In genomic region chr10:77530140-77530539, GRCm38 (mm10) we compare ENCODE assay signal across 11 mouse cellular contexts. TPM values are rescaled to one million over a fixed set of nuclear protein-coding genes. Genes with fewer than 3 reads are reported as not detected.
DNase-seq lines count a peak whose midpoint lies in the region; ATAC-seq lines count a peak whose summit lies in the region.
"Had no signal": no experiment of that assay in that cellular context is flagged by ENCODE, and none has a peak within 500 bp of the region (broad histone marks: within the 10 kb centered on the region; RNA-seq: fewer than 3 reads in every experiment).

TSS of gene Itgb2 (plus strand) at chr10:77530252.

- ATAC-seq in activated CD4-positive, CD25-positive, alpha-beta regulatory T cell, adult 4 months: peak; percentile 87
- no peak for ATAC-seq in liver, embryonic 15.5 days (ENCODE audit: insufficient read depth)
- ATAC-seq in cerebellum, adult (ENCODE audit: insufficient number of reproducible peaks, low FRiP score, low TSS enrichment): no peak

- H3K4me1 ChIP-seq in liver, embryonic 15.5 days (replicated peaks): peaks cover 41% of the 10 kb centered on the region
- H3K4me1 ChIP-seq: hindbrain, embryonic 13.5 days; limb, embryonic 15.5 days had no signal

- no peak within 1 kb of the TSS for H3K9ac ChIP-seq in liver, embryonic 15.5 days
- H3K9ac ChIP-seq: hindbrain, embryonic 13.5 days; limb, embryonic 15.5 days had no signal

- peak within 1 kb of the TSS; percentile 53 for H3K27ac ChIP-seq in liver, embryonic 15.5 days (replicated peaks)
- H3K27ac ChIP-seq: hindbrain, embryonic 13.5 days; limb, embryonic 15.5 days had no signal

- no peaks in the 10 kb centered on the region for H3K9me3 ChIP-seq in liver, embryonic 15.5 days (replicated peaks)
- H3K9me3 ChIP-seq: hindbrain, embryonic 13.5 days; limb, embryonic 15.5 days had no signal

- WGBS in liver, embryonic 15.5 days (ENCODE audit: insufficient replicate concordance): 12% methylated on average over 9 of the region's 9 CpGs

- peak within 1 kb of the TSS; percentile 42 for H3K4me3 ChIP-seq in liver, embryonic 15.5 days (replicated peaks)
- H3K4me3 ChIP-seq: hindbrain, embryonic 13.5 days; limb, embryonic 15.5 days had no signal

- H3K4me2 ChIP-seq in liver, embryonic 15.5 days: peak within 1 kb of the TSS; percentile 45
- H3K4me2 ChIP-seq: hindbrain, embryonic 13.5 days; limb, embryonic 15.5 days had no signal

- no peaks in the 10 kb centered on the region for H3K36me3 ChIP-seq in liver, embryonic 15.5 days (replicated peaks)
- H3K36me3 ChIP-seq: hindbrain, embryonic 13.5 days; limb, embryonic 15.5 days had no signal

- no peak for DNase-seq in adrenal gland, adult 8-10 months
- DNase-seq in adrenal gland, adult 2 months: no peak
- DNase-seq in spleen, adult 12 weeks (ENCODE audit: low spot score): peak; percentile 31
- DNase-seq in left cerebral cortex, adult 18-20 months (ENCODE audit: low spot score in 2 of 2): no peak
- no peak for DNase-seq in left cerebral cortex, postnatal 10 days (ENCODE audit: extremely low spot score in 1 of 2, low spot score in 2 of 2)
- DNase-seq: retina, postnatal 1 day had no signal

- no peaks in the 10 kb centered on the region for H3K27me3 ChIP-seq in liver, embryonic 15.5 days
- H3K27me3 ChIP-seq: hindbrain, embryonic 13.5 days; limb, embryonic 15.5 days had no signal

- intact Hi-C loops in left cerebral cortex, postnatal 10 days (cut with DNase I): no loop called here

RNA-seq across cellular contexts. Expression of gene Itgb2, which starts in this region (rescaled TPM):
- total RNA-seq in adrenal gland, adult 8-10 months (2022): 10 to 100 TPM in 3 of 4 experiments, 1 to 10 TPM in 1; 8.6 to 16.8 (median 13.5) TPM
- total RNA-seq in adrenal gland, adult 2 months (2021): 1 to 10 TPM; 9.5 to 9.8 TPM
- 5.1 and 7.4 TPM in 2 replicates for polyA plus RNA-seq in adrenal gland, adult 2 months (2012; rRNA removed)
- polyA plus RNA-seq in activated CD4-positive, CD25-positive, alpha-beta regulatory T cell, adult 4 months (2017; shearing (Covaris generic)): 100 to 1,000 TPM; 375 to 386 TPM
- 17.1 and 18.5 TPM in 2 replicates for polyA plus RNA-seq in liver, embryonic 15.5 days (2015; fragmentation: Nextera tagmentation; extraction: Ambion mirVana)
- 1 to 10 TPM; 3.6 to 3.8 TPM for total RNA-seq in left cerebral cortex, adult 18-20 months (2021)
- total RNA-seq in left cerebral cortex, postnatal 10 days (2021): 1 to 10 TPM; 2.0 to 2.4 TPM

Comparison
In these comparisons a context has a peak if more than half of its experiments do, and no peak if none do; other contexts are left out.
1. RNA of gene Itgb2 (polyA plus RNA-seq): 375 to 386 TPM in activated CD4-positive, CD25-positive, alpha-beta regulatory T cell, adult 4 months; 17.1 to 18.5 TPM in liver, embryonic 15.5 days and 5.1 to 7.4 TPM in adrenal gland, adult 2 months; every median in the first group is over 10 times any median in the second.